Mouse (Mus musculus) heart, embryonic 13.5 days (tissue): ENCODE data around the gene Bbs1. TPM values are rescaled to one million over a fixed set of nuclear protein-coding genes. Genes with fewer than 3 reads are reported as not detected.
"Not testable (repeated sequence)": the region's sequence is repeated elsewhere in the genome, so short reads cannot be mapped to it uniquely, and the experiment has no call there.

Source experiments
- ATAC-seq: fragments of 200-750 bp; cut with Nextera tagmentation; 2 replicates; pipeline ENCODE4 v1.8.0; 2017; ENCODE audit warnings: moderate TSS enrichment; ENCODE audit not compliant: insufficient number of reproducible peaks, low FRiP score, low TSS enrichment; ENCODE audit errors: extremely low read depth
- H3K27ac ChIP-seq: fragments of 300-500 bp; sonication (generic); replicated peaks from 2 replicates; pipeline ENCODE4 v1.5.1; 2015; ENCODE audit warnings: moderate library complexity, mild to moderate bottlenecking, inconsistent platforms
- H3K27me3 ChIP-seq: fragments of 300-500 bp; sonication (generic); replicated peaks from 2 replicates; pipeline ENCODE4 v1.6.1; 2015; ENCODE audit warnings: mild to moderate bottlenecking, inconsistent platforms
- H3K36me3 ChIP-seq: fragments of 300-500 bp; sonication (generic); 2 replicates; pipeline ENCODE4 v1.6.1; 2015; ENCODE audit warnings: mild to moderate bottlenecking, inconsistent platforms
- H3K4me1 ChIP-seq: fragments of 300-500 bp; sonication (generic); 2 replicates; pipeline ENCODE4 v1.6.1; 2015; ENCODE audit warnings: inconsistent platforms
- H3K4me2 ChIP-seq: fragments of 300-500 bp; sonication (generic); 2 replicates; pipeline ENCODE4 v1.6.1; 2015; ENCODE audit warnings: inconsistent platforms, mild to moderate bottlenecking, moderate library complexity
- H3K4me3 ChIP-seq: fragments of 300-500 bp; sonication (generic); 2 replicates; pipeline ENCODE4 v1.5.1; 2015; ENCODE audit warnings: moderate library complexity, mild to moderate bottlenecking, inconsistent platforms
- H3K9ac ChIP-seq: fragments of 300-500 bp; sonication (generic); 2 replicates; pipeline ENCODE4 v1.6.1; 2015; ENCODE audit warnings: inconsistent platforms, mild to moderate bottlenecking, moderate library complexity
- H3K9me3 ChIP-seq: fragments of 300-500 bp; sonication (generic); 2 replicates; pipeline ENCODE4 v1.6.1; 2016; ENCODE audit warnings: inconsistent platforms
- whole genome bisulfite sequencing: fragments of 180-500 bp; shearing (Covaris S2); methylation state at CpG from one replicate; pipeline ENCODE4 v1.1.7; 2015; ENCODE audit warnings: mixed read lengths; 5-methylcytosine and 5-hydroxymethylcytosine counted together
- polyA plus RNA-seq: library from polyadenylated mRNA; unstranded; fragments of >200 nt; fragmentation: Nextera tagmentation; extraction: Ambion mirVana; gene quantifications from 2 replicates; pipeline ENCODE4 v1.2.1, GENCODE M21; 2015

Bbs1 gene
- polyA plus RNA-seq, 1 experiment from 2014 or later = 2.2 TPM

- Histone ChIP-seq H3K9ac (peak overlapping the region; percentile 91), H3K27me3 (peaks cover 13% of the 10 kb centered on the region), H3K4me1 (peaks cover 17% of the 10 kb centered on the region), H3K36me3 (peaks cover 11% of the 10 kb centered on the region), H3K4me2 (peak overlapping the region; percentile 94), H3K4me3 (peak overlapping the region; percentile 93), H3K27ac (no peak overlapping the region), H3K9me3 (no peaks in the 10 kb centered on the region)
- 58% methylated on average over 10 of the region's 10 CpGs for WGBS
- no peak for ATAC-seq
These were observed 27.1 kb downstream of the Bbs1 start for GRCm38 (mm10) chr19:4879324-4879703.

DNA sequence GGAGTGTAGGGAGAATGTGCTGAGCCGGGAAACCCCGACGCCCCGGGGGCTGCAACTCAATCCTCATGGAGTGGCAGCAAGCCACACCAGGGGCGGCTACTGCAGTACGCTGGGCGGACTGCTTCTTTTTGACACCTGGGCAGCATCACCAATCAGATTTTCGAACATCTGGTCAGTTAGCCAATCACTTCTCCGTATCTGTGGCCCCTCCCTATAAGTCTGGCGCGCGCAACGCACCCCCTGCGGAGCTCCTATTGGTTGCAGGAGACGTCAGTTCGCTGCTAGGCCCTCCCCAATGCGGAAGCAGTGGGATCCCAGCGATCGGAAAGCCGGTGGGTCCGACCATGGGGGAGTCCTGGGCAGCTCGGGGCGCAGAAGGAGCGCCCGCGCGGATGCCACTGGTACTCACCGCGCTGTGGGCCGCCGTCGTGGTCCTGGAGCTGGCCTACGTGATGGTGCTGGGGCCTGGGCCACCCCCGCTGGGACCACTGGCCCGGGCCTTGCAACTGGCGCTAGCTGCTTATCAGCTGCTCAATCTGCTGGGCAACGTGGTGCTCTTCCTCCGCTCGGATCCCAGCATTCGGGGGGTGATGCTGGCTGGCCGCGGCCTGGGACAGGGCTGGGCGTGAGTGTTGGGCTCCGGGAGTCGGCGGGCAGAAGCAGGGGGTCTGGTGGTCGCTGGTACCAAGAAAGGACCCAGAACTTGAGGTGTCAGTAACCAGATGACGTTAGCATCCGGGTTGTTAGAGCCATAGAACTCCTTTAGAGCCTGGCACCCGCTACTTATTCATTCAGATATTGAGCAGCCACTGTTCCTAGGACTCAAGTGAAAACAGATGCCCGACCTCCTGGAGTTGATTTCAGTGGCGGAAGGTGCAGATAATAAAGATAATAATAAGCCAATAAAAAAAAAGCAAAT lies 27.8 kb downstream of the Bbs1 start, which contains the start of gene Zdhhc24:
Gene Zdhhc24 (plus strand): TSS at position 264 of the 919 bp plus-strand sequence.
- Histone ChIP-seq H3K4me1 (peaks cover 17% of the 10 kb centered on the region), H3K9me3 (no peaks in the 10 kb centered on the region), H3K4me3 (peak within 1 kb of the TSS; percentile 93), H3K36me3 (peaks cover 6% of the 10 kb centered on the region; the same call in 1 of the 2 replicates), H3K9ac (peak within 1 kb of the TSS; percentile 91), H3K4me2 (peak within 1 kb of the TSS; percentile 94), H3K27me3 (peaks cover 13% of the 10 kb centered on the region), H3K27ac (peak within 1 kb of the TSS; percentile 70)
- peak; percentile 91 for ATAC-seq
- under 1% methylated on average over 52 of the region's 52 CpGs for WGBS

DNA sequence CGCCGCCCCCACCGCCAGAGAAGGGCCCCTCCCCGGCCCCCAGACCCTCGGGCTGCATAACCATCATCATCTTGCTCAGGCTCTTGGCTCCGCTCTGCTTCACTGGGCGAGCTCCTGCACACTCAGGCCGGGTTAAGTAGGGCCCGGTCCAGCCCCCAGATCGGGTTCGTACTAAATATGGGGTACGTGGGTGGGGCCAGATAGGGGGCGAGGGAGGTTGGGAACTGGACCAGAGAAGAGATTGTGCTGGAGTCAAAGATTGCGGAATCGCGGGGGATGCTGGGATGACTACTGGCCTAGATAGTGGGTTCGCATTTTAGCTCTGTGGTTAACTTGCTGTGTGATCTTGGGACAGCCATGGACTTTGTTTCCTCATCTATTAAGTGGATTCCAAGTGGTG lies 28.6 kb downstream of the Bbs1 start, which contains the start of gene Actn3:
Gene Actn3 (minus strand): TSS at position 125 of the 400 bp plus-strand sequence.
- ATAC-seq = 0 out of 2 replicates have a peak, but pooled peaks have one; percentile 9
- Histone ChIP-seq H3K4me1 (peaks cover 17% of the 10 kb centered on the region), H3K9ac (peak within 1 kb of the TSS; percentile 91), H3K9me3 (no peaks in the 10 kb centered on the region), H3K4me3 (peak within 1 kb of the TSS; percentile 93), H3K36me3 (no peaks in the 10 kb centered on the region), H3K27ac (peak within 1 kb of the TSS; percentile 70), H3K27me3 (peaks cover 13% of the 10 kb centered on the region), H3K4me2 (peak within 1 kb of the TSS; percentile 94)
- WGBS = 1% methylated on average over 17 of the region's 17 CpGs

GRCm38 (mm10) chr19:4876755-4877154 lies 29.7 kb downstream of the Bbs1 start:
- no peak for ATAC-seq
- peaks cover 13% of the 10 kb centered on the region for H3K27me3 ChIP-seq
- 65% methylated on average over 3 of the region's 3 CpGs for WGBS
- H3K4me2 ChIP-seq = no peak overlapping the region
- no peak overlapping the region for H3K4me3 ChIP-seq
- H3K36me3 ChIP-seq = no peaks in the 10 kb centered on the region
- H3K9me3 ChIP-seq = no peaks in the 10 kb centered on the region
- no peak overlapping the region for H3K27ac ChIP-seq
- H3K9ac ChIP-seq = no peak overlapping the region
- peaks cover 17% of the 10 kb centered on the region for H3K4me1 ChIP-seq

DNA sequence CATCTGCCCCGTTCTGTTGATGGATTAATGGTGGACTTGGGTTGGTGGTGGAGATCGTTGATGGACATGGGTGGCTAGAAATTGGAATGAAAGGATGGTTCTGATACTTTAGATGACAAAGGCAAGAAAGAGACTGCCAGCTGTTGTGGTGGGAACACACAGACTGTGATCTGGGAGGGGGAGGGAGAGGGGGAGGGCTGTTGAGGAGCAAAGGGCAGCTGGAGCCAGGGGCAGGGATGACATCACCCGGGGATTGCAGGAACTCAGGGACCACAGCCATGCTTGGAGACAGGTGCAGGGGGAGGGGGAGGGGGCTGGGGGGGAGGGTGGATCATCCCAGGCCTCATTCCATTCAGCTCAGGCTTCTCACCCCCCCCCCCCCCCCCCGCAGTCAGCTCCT lies 30.2 kb downstream of the Bbs1 start:
- no peak for ATAC-seq
- Histone ChIP-seq H3K4me3 (no peak overlapping the region), H3K27ac (no peak overlapping the region), H3K9me3 (no peaks in the 10 kb centered on the region), H3K4me1 (peaks cover 17% of the 10 kb centered on the region), H3K9ac (no peak overlapping the region), H3K27me3 (peaks cover 13% of the 10 kb centered on the region), H3K4me2 (no peak overlapping the region), H3K36me3 (no peaks in the 10 kb centered on the region)
- 55% methylated on average over 3 of the region's 4 CpGs for WGBS

DNA sequence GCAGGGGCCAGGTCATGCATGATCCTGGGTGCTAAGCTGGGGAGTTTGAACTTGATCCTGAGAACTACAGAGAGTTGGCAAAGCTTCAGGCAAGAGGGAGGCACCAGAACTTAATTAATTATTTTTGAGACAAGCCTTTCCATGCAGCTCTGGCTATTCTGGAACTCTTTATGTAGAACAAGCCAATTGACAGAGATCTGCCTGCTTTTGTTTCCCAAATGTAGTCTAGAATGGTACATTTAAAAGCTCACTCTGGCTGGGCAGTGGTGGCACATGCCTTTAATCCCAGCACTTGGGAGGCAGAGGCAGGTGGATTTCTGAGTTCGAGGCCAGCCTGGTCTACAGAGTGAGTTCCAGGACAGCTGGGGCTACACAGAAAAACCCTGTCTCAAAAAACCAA lies 31.8 kb downstream of the Bbs1 start:
- H3K27me3 ChIP-seq = peaks cover 13% of the 10 kb centered on the region
- not testable (repeated sequence) for H3K9ac ChIP-seq, H3K27ac ChIP-seq, ATAC-seq, H3K4me3 ChIP-seq, H3K4me2 ChIP-seq, H3K36me3 ChIP-seq, H3K9me3 ChIP-seq
- WGBS = 68% methylated on average over 1 of the region's 1 CpGs
- H3K4me1 ChIP-seq = peaks cover 17% of the 10 kb centered on the region

DNA sequence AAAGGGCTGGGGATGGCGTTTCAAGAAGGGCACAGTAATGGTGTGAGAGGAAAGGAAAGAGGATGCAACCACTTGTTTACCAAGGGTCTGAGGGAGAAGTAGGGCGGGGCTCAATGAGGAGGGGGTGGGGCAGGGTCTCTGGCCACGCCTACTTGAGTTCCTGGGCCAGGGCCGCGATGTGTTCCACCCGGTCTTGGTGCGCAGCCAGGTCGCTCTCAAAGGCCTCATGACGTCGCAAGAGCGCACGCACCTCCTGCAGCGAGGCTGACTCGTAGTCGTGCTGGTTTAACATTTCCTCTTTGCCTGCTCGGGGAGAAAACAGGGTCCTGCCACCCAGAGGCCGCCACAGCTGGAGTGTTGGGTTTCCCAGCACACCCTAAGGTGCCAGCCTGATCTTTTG lies 41.3 kb downstream of the Bbs1 start:
- 9% methylated on average over 17 of the region's 17 CpGs for WGBS
- Histone ChIP-seq H3K36me3 (0 out of 2 replicates have a peak, but pooled peaks cover 3% of the 10 kb centered on the region), H3K27ac (no peak overlapping the region), H3K4me3 (peak overlapping the region; percentile 18), H3K9ac (peak overlapping the region; percentile 24; the same call in 1 of the 2 replicates), H3K27me3 (peaks cover 49% of the 10 kb centered on the region), H3K9me3 (no peaks in the 10 kb centered on the region), H3K4me1 (peaks cover 5% of the 10 kb centered on the region; the same call in 1 of the 2 replicates), H3K4me2 (peak overlapping the region; percentile 53)
- ATAC-seq = no peak

DNA sequence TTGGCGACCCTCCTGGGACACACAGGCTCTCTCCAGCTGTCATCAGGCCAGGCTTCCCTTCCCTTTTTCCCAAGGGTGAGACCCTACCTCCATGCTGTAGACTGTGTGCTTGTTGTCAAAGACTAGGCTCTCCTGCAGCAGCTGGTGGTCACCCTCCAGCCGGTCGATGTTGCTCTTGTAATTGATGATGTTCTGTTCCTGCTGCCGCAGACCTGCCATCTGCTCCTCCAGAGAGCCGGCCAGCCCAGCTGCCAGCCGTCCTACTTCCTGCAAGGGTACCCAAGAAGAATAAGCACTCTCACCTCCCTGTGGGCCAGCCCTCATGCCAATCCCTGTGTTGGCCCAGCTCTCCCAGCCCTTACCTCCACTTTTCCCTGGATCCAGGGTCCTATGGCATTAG lies 43.4 kb downstream of the Bbs1 start:
- 77% methylated on average over 6 of the region's 6 CpGs for WGBS
- no peak for ATAC-seq

GRCm38 (mm10) chr19:4859081-4859480 lies 47.3 kb downstream of the Bbs1 start:
- Histone ChIP-seq H3K4me3 (no peak overlapping the region), H3K27me3 (peaks cover 24% of the 10 kb centered on the region), H3K9me3 (no peaks in the 10 kb centered on the region), H3K9ac (no peak overlapping the region; the same call in 1 of the 2 replicates), H3K4me2 (no peak overlapping the region), H3K4me1 (peaks cover 17% of the 10 kb centered on the region), H3K27ac (no peak overlapping the region), H3K36me3 (0 out of 2 replicates have a peak, but pooled peaks cover 10% of the 10 kb centered on the region)
- no peak; the same call in 1 of the 2 replicates for ATAC-seq
- WGBS = 42% methylated on average over 6 of the region's 6 CpGs

More for the DNA sequence above, 43.4 kb downstream of the Bbs1 start:
- no peak overlapping the region for H3K27ac ChIP-seq
- peaks cover 11% of the 10 kb centered on the region; the same call in 1 of the 2 replicates for H3K4me1 ChIP-seq
- no peak overlapping the region for H3K4me3 ChIP-seq
- H3K9ac ChIP-seq = no peak overlapping the region
- 0 out of 2 replicates have a peak, but pooled peaks cover 10% of the 10 kb centered on the region for H3K36me3 ChIP-seq
- peaks cover 40% of the 10 kb centered on the region for H3K27me3 ChIP-seq
- H3K4me2 ChIP-seq = no peak overlapping the region
- H3K9me3 ChIP-seq = no peaks in the 10 kb centered on the region

DNA sequence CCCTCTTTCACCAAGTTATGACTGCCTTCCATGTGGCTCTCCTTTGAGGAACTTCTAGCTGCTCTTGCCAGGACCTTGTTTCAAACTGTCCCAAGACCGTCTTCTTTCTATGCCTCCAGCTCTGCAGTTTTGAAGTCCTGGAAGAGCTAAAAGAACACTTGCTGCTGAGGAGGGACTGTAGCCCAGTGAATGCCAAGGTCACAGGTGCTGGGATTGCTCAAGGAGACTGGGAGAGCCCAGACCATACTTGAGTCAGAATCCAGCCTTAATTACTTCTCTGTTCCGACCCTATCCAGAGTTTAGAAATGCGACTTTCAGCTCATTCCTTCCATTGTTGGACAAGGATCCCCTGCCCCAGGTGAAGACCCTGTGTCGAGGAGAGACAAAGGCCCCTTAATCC lies 50.5 kb downstream of the Bbs1 start:
- Histone ChIP-seq H3K27ac (no peak overlapping the region), H3K4me2 (peak overlapping the region; percentile 93), H3K9me3 (no peaks in the 10 kb centered on the region), H3K4me3 (peak overlapping the region; percentile 67; the same call in 1 of the 2 replicates), H3K4me1 (peaks cover 17% of the 10 kb centered on the region), H3K36me3 (0 out of 2 replicates have a peak, but pooled peaks cover 10% of the 10 kb centered on the region), H3K9ac (no peak overlapping the region), H3K27me3 (peaks cover 25% of the 10 kb centered on the region)
- WGBS = 75% methylated on average over 4 of the region's 4 CpGs
- no peak for ATAC-seq

GRCm38 (mm10) chr19:4855470-4855820 lies 51.0 kb downstream of the Bbs1 start:
- Histone ChIP-seq H3K9ac (peak overlapping the region; percentile 85), H3K27me3 (peaks cover 26% of the 10 kb centered on the region), H3K4me3 (peak overlapping the region; percentile 67), H3K36me3 (0 out of 2 replicates have a peak, but pooled peaks cover 9% of the 10 kb centered on the region), H3K4me1 (peaks cover 17% of the 10 kb centered on the region), H3K4me2 (peak overlapping the region; percentile 93), H3K9me3 (no peaks in the 10 kb centered on the region), H3K27ac (no peak overlapping the region)
- ATAC-seq = no peak
- WGBS = 3% methylated on average over 14 of the region's 14 CpGs
